Mouse (Mus musculus): Measurements from ENCODE around the gene Gm4131. TPM values are rescaled to one million over a fixed set of nuclear protein-coding genes. Genes with fewer than 3 reads are reported as not detected.
A peak's percentile ranks its signal among the peaks of the same experiment; 100 is the strongest.

Gm4131 gene
- total and polyA plus RNA-seq, 2 experiments from 2014 or later: 0.22 TPM; not detected in 1

GRCm38 (mm10) chr14:62553786-62554185, 12.9 kb downstream of the Gm4131 start:
- TF ChIP-seq CTCF (IDR thresholded peaks at IDR 0.05; ENCODE audit: low read depth): no peak

GRCm38 (mm10) chr14:62552771-62553170, 13.9 kb downstream of the Gm4131 start:
- Histone ChIP-seq H3K4me2 (ENCODE audit: low read depth) (no peak overlapping the region), H3K4me1 (ENCODE audit: insufficient read depth) (peaks cover 16% of the 10 kb centered on the region), H3K4me3 (ENCODE audit: low read depth, low read length) (no peak overlapping the region), H3K27me3 (ENCODE audit: insufficient read depth, low read length) (no peaks in the 10 kb centered on the region), H3K27ac (ENCODE audit: low read depth, low read length) (no peak overlapping the region), H3K9me3 (ENCODE audit: low read length) (no peaks in the 10 kb centered on the region), H3K36me3 (ENCODE audit: insufficient read depth) (no peaks in the 10 kb centered on the region), H3K9ac (no peak overlapping the region)
- DNase-seq: no peak
- TF ChIP-seq CTCF (IDR thresholded peaks at IDR 0.05; ENCODE audit: low read depth): no peak
- no peak for ATAC-seq
- WGBS: 92% methylated on average over 4 of the region's 4 CpGs

More at GRCm38 (mm10) chr14:62553786-62554185, 12.9 kb downstream of the Gm4131 start:
- no peak overlapping the region for H3K27ac ChIP-seq (ENCODE audit: low read depth, low read length)
- no peak for DNase-seq
- H3K27me3 ChIP-seq (ENCODE audit: insufficient read depth, low read length): no peaks in the 10 kb centered on the region
- H3K4me3 ChIP-seq (ENCODE audit: low read depth, low read length): no peak overlapping the region
- WGBS: 79% methylated on average over 5 of the region's 5 CpGs
- no peak for ATAC-seq
- no peaks in the 10 kb centered on the region for H3K36me3 ChIP-seq (ENCODE audit: insufficient read depth)
- no peaks in the 10 kb centered on the region for H3K9me3 ChIP-seq (ENCODE audit: low read length)
- no peak overlapping the region for H3K9ac ChIP-seq
- H3K4me2 ChIP-seq (ENCODE audit: low read depth): no peak overlapping the region
- H3K4me1 ChIP-seq (ENCODE audit: insufficient read depth): peaks cover 18% of the 10 kb centered on the region

- H3K4me3 ChIP-seq (ENCODE audit: low read depth, low read length): no peak overlapping the region
- TF ChIP-seq CTCF (IDR thresholded peaks at IDR 0.05; ENCODE audit: low read depth): no peak
- H3K4me2 ChIP-seq (ENCODE audit: low read depth): no peak overlapping the region
- 63% methylated on average over 4 of the region's 4 CpGs for WGBS
- H3K36me3 ChIP-seq (ENCODE audit: insufficient read depth): no peaks in the 10 kb centered on the region
- no peaks in the 10 kb centered on the region; the same call in 1 of the 2 replicates for H3K4me1 ChIP-seq (ENCODE audit: insufficient read depth)
- no peak for DNase-seq
- no peak overlapping the region for H3K9ac ChIP-seq
- no peak for ATAC-seq
- no peaks in the 10 kb centered on the region for H3K9me3 ChIP-seq (ENCODE audit: low read length)
- no peak overlapping the region for H3K27ac ChIP-seq (ENCODE audit: low read depth, low read length)
- H3K27me3 ChIP-seq (ENCODE audit: insufficient read depth, low read length): no peaks in the 10 kb centered on the region
Measured at GRCm38 (mm10) chr14:62550121-62550520, 16.6 kb downstream of the Gm4131 start.

GRCm38 (mm10) chr14:62546746-62547145, 20.0 kb downstream of the Gm4131 start:
- ATAC-seq (no peak), DNase-seq (no peak)
- Histone ChIP-seq H3K36me3 (ENCODE audit: insufficient read depth) (no peaks in the 10 kb centered on the region), H3K4me3 (ENCODE audit: low read depth, low read length) (no peak overlapping the region), H3K9ac (no peak overlapping the region), H3K27ac (ENCODE audit: low read depth, low read length) (no peak overlapping the region), H3K9me3 (ENCODE audit: low read length) (no peaks in the 10 kb centered on the region), H3K4me2 (ENCODE audit: low read depth) (no peak overlapping the region), H3K4me1 (ENCODE audit: insufficient read depth) (no peaks in the 10 kb centered on the region; the same call in 1 of the 2 replicates), H3K27me3 (ENCODE audit: insufficient read depth, low read length) (no peaks in the 10 kb centered on the region)
- WGBS: 37% methylated on average over 4 of the region's 4 CpGs
- TF ChIP-seq CTCF (IDR thresholded peaks at IDR 0.05; ENCODE audit: low read depth): no peak

- H3K4me3 ChIP-seq (ENCODE audit: low read depth, low read length): no peak overlapping the region
- H3K4me1 ChIP-seq (ENCODE audit: insufficient read depth): no peaks in the 10 kb centered on the region; the same call in 1 of the 2 replicates
- 86% methylated on average over 6 of the region's 6 CpGs for WGBS
- no peaks in the 10 kb centered on the region for H3K9me3 ChIP-seq (ENCODE audit: low read length)
- no peak overlapping the region for H3K9ac ChIP-seq
- H3K36me3 ChIP-seq (ENCODE audit: insufficient read depth): no peaks in the 10 kb centered on the region
- no peak overlapping the region for H3K27ac ChIP-seq (ENCODE audit: low read depth, low read length)
- no peak for TF ChIP-seq CTCF (IDR thresholded peaks at IDR 0.05; ENCODE audit: low read depth)
- H3K27me3 ChIP-seq (ENCODE audit: insufficient read depth, low read length): no peaks in the 10 kb centered on the region
- no peak overlapping the region for H3K4me2 ChIP-seq (ENCODE audit: low read depth)
- ATAC-seq (no peak), DNase-seq (no peak)
Measured at GRCm38 (mm10) chr14:62546296-62546695, 20.4 kb downstream of the Gm4131 start.

GRCm38 (mm10) chr14:62541751-62542150, 25.0 kb downstream of the Gm4131 start:
- WGBS: 85% methylated on average over 1 of the region's 1 CpGs
- no peak for TF ChIP-seq CTCF (IDR thresholded peaks at IDR 0.05; ENCODE audit: low read depth)
- Histone ChIP-seq H3K27me3 (ENCODE audit: insufficient read depth, low read length) (no peaks in the 10 kb centered on the region), H3K4me3 (ENCODE audit: low read depth, low read length) (no peak overlapping the region), H3K9ac (no peak overlapping the region), H3K9me3 (ENCODE audit: low read length) (no peaks in the 10 kb centered on the region), H3K27ac (ENCODE audit: low read depth, low read length) (no peak overlapping the region), H3K4me1 (ENCODE audit: insufficient read depth) (no peaks in the 10 kb centered on the region; the same call in 1 of the 2 replicates), H3K36me3 (ENCODE audit: insufficient read depth) (no peaks in the 10 kb centered on the region), H3K4me2 (ENCODE audit: low read depth) (no peak overlapping the region)
- no peak for DNase-seq
- ATAC-seq: no peak

- 50% methylated on average over 3 of the region's 3 CpGs for WGBS
- ATAC-seq: peak; percentile 79; the same call in 1 of the 2 replicates
- Histone ChIP-seq H3K27me3 (ENCODE audit: insufficient read depth, low read length) (no peaks in the 10 kb centered on the region), H3K4me3 (ENCODE audit: low read depth, low read length) (no peak overlapping the region), H3K4me1 (ENCODE audit: insufficient read depth) (no peaks in the 10 kb centered on the region), H3K9ac (no peak overlapping the region), H3K36me3 (ENCODE audit: insufficient read depth) (no peaks in the 10 kb centered on the region), H3K4me2 (ENCODE audit: low read depth) (no peak overlapping the region), H3K27ac (ENCODE audit: low read depth, low read length) (0 out of 2 replicates have a peak overlapping the region, but pooled peaks have one; percentile 17), H3K9me3 (ENCODE audit: low read length) (no peaks in the 10 kb centered on the region)
- TF ChIP-seq CTCF (IDR thresholded peaks at IDR 0.05; ENCODE audit: low read depth): no peak
- DNase-seq: peak; percentile 77
Measured at GRCm38 (mm10) chr14:62539834-62540233, 26.9 kb downstream of the Gm4131 start.
